Mouse (Mus musculus): ENCODE measurements around the gene Vmn2r93.

The Vmn2r93 gene

GRCm38 (mm10) chr17:18297799-18298198 is at the start of gene Vmn2r93:
TSS of gene Vmn2r93 (plus strand) at chr17:18298099.
- in situ Hi-C loops (cut with MboI; ENCODE audit: low sequenced_read_pairs), result no loop called here

DNA sequence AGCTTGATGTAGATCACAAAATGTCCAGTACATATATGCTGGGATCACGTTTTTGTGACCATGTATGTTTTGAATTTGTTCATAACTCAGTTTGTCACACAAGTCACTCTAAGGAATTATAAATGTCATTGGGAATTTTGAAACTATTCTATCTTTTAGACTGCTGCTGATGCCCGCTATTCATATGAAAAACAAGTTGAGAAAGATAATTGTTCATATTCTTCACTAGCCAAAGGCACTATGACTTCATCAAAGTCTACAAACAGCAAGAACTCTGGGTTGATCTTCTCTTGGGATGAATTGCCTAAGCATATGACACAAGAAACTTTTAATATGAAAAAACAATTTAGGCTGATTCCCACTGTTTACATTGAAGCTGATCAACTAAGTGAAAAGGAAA is 20.2 kb upstream of the Vmn2r93 start, which contains the start of gene Vmn2r94:
TSS of gene Vmn2r94 (minus strand) at position 101 of the 400 bp plus-strand sequence.
- in situ Hi-C loops (cut with MboI; ENCODE audit: low sequenced_read_pairs), result no loop called here

DNA sequence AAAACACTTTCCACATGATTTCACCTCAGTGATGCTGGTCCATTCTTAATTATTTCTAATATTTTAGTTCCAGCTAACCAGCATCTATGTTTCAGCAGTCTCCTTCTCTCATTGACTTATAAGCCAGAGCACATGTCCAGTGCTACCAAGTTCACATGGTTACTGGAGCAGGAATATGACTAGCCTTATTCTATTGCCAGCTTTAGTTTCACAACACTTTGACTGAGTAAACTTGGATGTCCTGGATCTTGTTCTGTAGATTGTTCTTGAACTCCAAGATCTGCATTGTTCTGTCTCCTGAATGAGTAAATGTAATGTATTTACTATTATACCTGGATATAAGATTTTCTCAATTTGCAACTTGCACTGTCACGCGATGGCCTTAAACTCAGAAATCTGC is 25.1 kb downstream of the Vmn2r93 start:
- in situ Hi-C loops (cut with MboI; ENCODE audit: low sequenced_read_pairs), result no loop called here

DNA sequence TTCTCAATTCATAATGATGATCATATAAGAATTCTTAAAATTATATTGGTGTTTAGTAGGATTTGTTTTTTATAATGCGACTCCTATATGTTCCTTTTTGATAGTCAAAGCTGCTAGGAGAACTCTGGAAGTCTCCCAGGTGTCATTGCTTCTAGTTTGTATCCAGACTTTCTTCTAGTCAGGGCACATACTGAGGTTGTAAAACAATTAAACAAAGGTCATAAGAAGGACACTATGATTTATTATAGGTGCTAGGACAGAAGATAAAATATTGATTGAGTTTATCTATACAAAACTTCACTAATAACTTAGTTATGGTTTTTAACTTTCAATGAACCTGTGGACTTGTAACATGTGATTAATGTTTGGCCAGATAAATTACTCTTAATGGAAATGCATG is 62.1 kb downstream of the Vmn2r93 start:
- in situ Hi-C loops (cut with MboI; ENCODE audit: low sequenced_read_pairs), result no loop called here

DNA sequence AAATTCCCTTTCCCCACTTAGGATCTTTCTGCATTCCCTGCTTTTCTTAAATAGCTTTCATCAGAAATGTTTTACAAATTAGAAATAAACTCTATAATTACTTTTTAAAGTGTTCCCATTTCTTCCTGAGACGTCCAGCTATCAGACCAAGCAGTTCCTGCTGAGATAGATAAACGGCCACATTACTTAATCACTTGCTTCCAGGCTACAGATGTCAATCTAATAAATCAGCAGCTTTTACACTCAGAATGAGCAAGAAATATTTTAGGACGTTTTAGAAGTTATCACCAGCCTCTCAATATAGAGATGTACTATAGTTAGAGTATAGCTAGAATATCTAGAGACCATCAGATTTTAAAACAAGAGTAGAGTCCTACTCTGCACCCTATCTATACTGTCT is 62.7 kb downstream of the Vmn2r93 start:
- in situ Hi-C loops (cut with MboI; ENCODE audit: low sequenced_read_pairs), result no loop called here

Data from CH12F3 (cell line).